Mouse (Mus musculus) limb, embryonic 13.5 days (tissue): Measurements from ENCODE around the gene Sesn3. TPM values are rescaled to one million over a fixed set of nuclear protein-coding genes. Genes with fewer than 3 reads are reported as not detected.

Source experiments
- ATAC-seq: fragments of 200-750 bp; cut with Nextera tagmentation; 2 replicates; pipeline ENCODE4 v1.8.0; 2017; ENCODE audit warnings: low read depth, moderate number of reproducible peaks, moderate TSS enrichment; ENCODE audit not compliant: low FRiP score
- H3K27ac ChIP-seq: fragments of 300-500 bp; sonication (generic); 2 replicates; pipeline ENCODE4 v1.5.1; 2015; ENCODE audit warnings: inconsistent platforms, mild to moderate bottlenecking, moderate library complexity
- H3K27me3 ChIP-seq: fragments of 300-500 bp; sonication (generic); 2 replicates; pipeline ENCODE4 v1.6.1; 2015; ENCODE audit warnings: mild to moderate bottlenecking, inconsistent platforms
- H3K36me3 ChIP-seq: fragments of 300-500 bp; sonication (generic); 2 replicates; pipeline ENCODE4 v1.6.1; 2015; ENCODE audit warnings: inconsistent platforms, mild to moderate bottlenecking, moderate library complexity
- H3K4me1 ChIP-seq: fragments of 300-500 bp; sonication (generic); 2 replicates; pipeline ENCODE4 v1.6.1; 2015; ENCODE audit warnings: inconsistent platforms
- H3K4me2 ChIP-seq: fragments of 300-500 bp; sonication (generic); replicated peaks from 2 replicates; pipeline ENCODE4 v1.6.1; 2015; ENCODE audit warnings: inconsistent platforms, mild to moderate bottlenecking, moderate library complexity
- H3K4me3 ChIP-seq: fragments of 300-500 bp; sonication (generic); 2 replicates; pipeline ENCODE4 v1.5.1; 2015; ENCODE audit warnings: moderate library complexity, mild to moderate bottlenecking, inconsistent platforms
- H3K9ac ChIP-seq: fragments of 300-500 bp; sonication (generic); 2 replicates; pipeline ENCODE4 v1.6.1; 2015; ENCODE audit warnings: mild to moderate bottlenecking, inconsistent platforms
- H3K9me3 ChIP-seq: fragments of 300-500 bp; sonication (generic); 2 replicates; pipeline ENCODE4 v1.6.1; 2016; ENCODE audit warnings: inconsistent platforms
- WGBS: fragments of 180-500 bp; shearing (Covaris S2); methylation state at CpG from one replicate; pipeline ENCODE4 v1.1.7; 2015; 5-methylcytosine and 5-hydroxymethylcytosine counted together
- polyA plus RNA-seq: library from polyadenylated mRNA; unstranded; fragments of >200 nt; fragmentation: Nextera tagmentation; extraction: Ambion mirVana; gene quantifications from 2 replicates; pipeline ENCODE4 v1.2.1, GENCODE M21; 2015

Sesn3 gene
- polyA plus RNA-seq, 1 experiment from 2014 or later: 27.9 TPM

- no peak overlapping the region for H3K9ac ChIP-seq
- no peaks in the 10 kb centered on the region for H3K27me3 ChIP-seq
- peaks cover 12% of the 10 kb centered on the region for H3K4me1 ChIP-seq
- no peak overlapping the region for H3K4me2 ChIP-seq
- no peak overlapping the region for H3K4me3 ChIP-seq
- no peaks in the 10 kb centered on the region for H3K36me3 ChIP-seq
- H3K9me3 ChIP-seq: no peaks in the 10 kb centered on the region
- H3K27ac ChIP-seq: no peak overlapping the region
- ATAC-seq: no peak
Observed at GRCm38 (mm10) chr9:14288500-14288899, 13.6 kb downstream of the Sesn3 start.

- H3K9me3 ChIP-seq: no peaks in the 10 kb centered on the region
- H3K27ac ChIP-seq: no peak overlapping the region
- H3K27me3 ChIP-seq: no peaks in the 10 kb centered on the region
- no peaks in the 10 kb centered on the region for H3K36me3 ChIP-seq
- 92% methylated on average over 1 of the region's 1 CpGs for WGBS
- no peak for ATAC-seq
- H3K4me1 ChIP-seq: peaks cover 13% of the 10 kb centered on the region
- no peak overlapping the region for H3K4me3 ChIP-seq
- H3K9ac ChIP-seq: no peak overlapping the region
- no peak overlapping the region for H3K4me2 ChIP-seq
Observed at GRCm38 (mm10) chr9:14293866-14294265, 19.0 kb downstream of the Sesn3 start.

GRCm38 (mm10) chr9:14295680-14296440, 21.0 kb downstream of the Sesn3 start:
- H3K4me1 ChIP-seq: peaks cover 31% of the 10 kb centered on the region
- ATAC-seq: no peak
- 94% methylated on average over 8 of the region's 8 CpGs for WGBS

GRCm38 (mm10) chr9:14297204-14297603, 22.3 kb downstream of the Sesn3 start:
- no peak for ATAC-seq
- Histone ChIP-seq H3K4me3 (no peak overlapping the region), H3K4me1 (peaks cover 33% of the 10 kb centered on the region), H3K27ac (no peak overlapping the region), H3K4me2 (no peak overlapping the region), H3K27me3 (no peaks in the 10 kb centered on the region), H3K36me3 (no peaks in the 10 kb centered on the region), H3K9ac (no peak overlapping the region), H3K9me3 (no peaks in the 10 kb centered on the region)
- 62% methylated on average over 5 of the region's 5 CpGs for WGBS

More at GRCm38 (mm10) chr9:14295680-14296440, 21.0 kb downstream of the Sesn3 start:
- H3K9ac ChIP-seq: no peak overlapping the region
- H3K27me3 ChIP-seq: no peaks in the 10 kb centered on the region
- H3K9me3 ChIP-seq: no peaks in the 10 kb centered on the region
- no peak overlapping the region for H3K4me3 ChIP-seq
- no peak overlapping the region for H3K4me2 ChIP-seq
- no peaks in the 10 kb centered on the region for H3K36me3 ChIP-seq
- no peak overlapping the region for H3K27ac ChIP-seq

GRCm38 (mm10) chr9:14299819-14300218, 25.0 kb downstream of the Sesn3 start:
- Histone ChIP-seq H3K27ac (no peak overlapping the region), H3K4me3 (no peak overlapping the region)

GRCm38 (mm10) chr9:14300795-14301194, 25.9 kb downstream of the Sesn3 start:
- WGBS: 50% methylated on average over 6 of the region's 6 CpGs

More at GRCm38 (mm10) chr9:14299819-14300218, 25.0 kb downstream of the Sesn3 start:
- Histone ChIP-seq H3K4me2 (no peak overlapping the region), H3K9me3 (no peaks in the 10 kb centered on the region), H3K27me3 (no peaks in the 10 kb centered on the region), H3K9ac (no peak overlapping the region), H3K4me1 (peaks cover 33% of the 10 kb centered on the region), H3K36me3 (no peaks in the 10 kb centered on the region)
- no peak for ATAC-seq

GRCm38 (mm10) chr9:14304262-14304968, 29.5 kb downstream of the Sesn3 start:
- 85% methylated on average over 9 of the region's 9 CpGs for WGBS
- Histone ChIP-seq H3K9me3 (no peaks in the 10 kb centered on the region), H3K4me3 (no peak overlapping the region), H3K4me2 (no peak overlapping the region), H3K9ac (no peak overlapping the region), H3K36me3 (peaks cover 27% of the 10 kb centered on the region), H3K27me3 (no peaks in the 10 kb centered on the region), H3K4me1 (peaks cover 14% of the 10 kb centered on the region), H3K27ac (no peak overlapping the region)
- no peak for ATAC-seq

More at GRCm38 (mm10) chr9:14300795-14301194, 25.9 kb downstream of the Sesn3 start:
- Histone ChIP-seq H3K9ac (no peak overlapping the region), H3K4me2 (no peak overlapping the region), H3K4me1 (peaks cover 33% of the 10 kb centered on the region), H3K4me3 (no peak overlapping the region), H3K9me3 (no peaks in the 10 kb centered on the region), H3K36me3 (no peaks in the 10 kb centered on the region), H3K27me3 (no peaks in the 10 kb centered on the region), H3K27ac (no peak overlapping the region)
- no peak for ATAC-seq

- Histone ChIP-seq H3K4me2 (no peak overlapping the region), H3K36me3 (peaks cover 51% of the 10 kb centered on the region), H3K9me3 (no peaks in the 10 kb centered on the region), H3K9ac (no peak overlapping the region), H3K4me1 (no peaks in the 10 kb centered on the region), H3K27me3 (no peaks in the 10 kb centered on the region), H3K27ac (no peak overlapping the region), H3K4me3 (no peak overlapping the region)
- ATAC-seq: no peak
- 92% methylated on average over 3 of the region's 3 CpGs for WGBS
Observed at GRCm38 (mm10) chr9:14307341-14307740, 32.5 kb downstream of the Sesn3 start.

- H3K4me2 ChIP-seq: no peak overlapping the region
- H3K4me3 ChIP-seq: no peak overlapping the region
- no peaks in the 10 kb centered on the region for H3K4me1 ChIP-seq
- H3K36me3 ChIP-seq: peaks cover 81% of the 10 kb centered on the region
- H3K27ac ChIP-seq: no peak overlapping the region
- H3K9me3 ChIP-seq: no peaks in the 10 kb centered on the region
- no peak overlapping the region for H3K9ac ChIP-seq
- H3K27me3 ChIP-seq: no peaks in the 10 kb centered on the region
- 92% methylated on average over 3 of the region's 3 CpGs for WGBS
- no peak for ATAC-seq
Observed at GRCm38 (mm10) chr9:14313968-14314367, 39.1 kb downstream of the Sesn3 start.

- H3K36me3 ChIP-seq: peaks cover 81% of the 10 kb centered on the region
- H3K4me2 ChIP-seq: no peak overlapping the region
- WGBS: 94% methylated on average over 7 of the region's 7 CpGs
- no peaks in the 10 kb centered on the region for H3K4me1 ChIP-seq
- no peak overlapping the region for H3K27ac ChIP-seq
- H3K4me3 ChIP-seq: no peak overlapping the region
- no peaks in the 10 kb centered on the region for H3K27me3 ChIP-seq
- H3K9ac ChIP-seq: no peak overlapping the region
- H3K9me3 ChIP-seq: no peaks in the 10 kb centered on the region
- ATAC-seq: no peak
Observed at GRCm38 (mm10) chr9:14314477-14314876, 39.6 kb downstream of the Sesn3 start.

GRCm38 (mm10) chr9:14316618-14317017, 41.8 kb downstream of the Sesn3 start:
- no peak overlapping the region for H3K27ac ChIP-seq
- no peak for ATAC-seq
- WGBS: 89% methylated on average over 1 of the region's 1 CpGs

GRCm38 (mm10) chr9:14335829-14336228, 61.0 kb downstream of the Sesn3 start:
- H3K4me1 ChIP-seq: no peaks in the 10 kb centered on the region
- 83% methylated on average over 4 of the region's 4 CpGs for whole genome bisulfite sequencing
- no peak for ATAC-seq

More at GRCm38 (mm10) chr9:14316618-14317017, 41.8 kb downstream of the Sesn3 start:
- Histone ChIP-seq H3K9ac (no peak overlapping the region), H3K9me3 (no peaks in the 10 kb centered on the region), H3K36me3 (peaks cover 80% of the 10 kb centered on the region), H3K4me3 (no peak overlapping the region), H3K4me2 (no peak overlapping the region), H3K27me3 (no peaks in the 10 kb centered on the region), H3K4me1 (no peaks in the 10 kb centered on the region)

More at GRCm38 (mm10) chr9:14335829-14336228, 61.0 kb downstream of the Sesn3 start:
- Histone ChIP-seq H3K36me3 (peaks cover 14% of the 10 kb centered on the region), H3K4me2 (no peak overlapping the region), H3K27me3 (no peaks in the 10 kb centered on the region), H3K27ac (no peak overlapping the region), H3K9me3 (no peaks in the 10 kb centered on the region), H3K9ac (no peak overlapping the region), H3K4me3 (no peak overlapping the region)
